Mouse (Mus musculus) megakaryocyte, embryonic 14.5 days (primary cell): ENCODE data around the gene Nploc4.

ENCODE experiments used
- FLI1 ChIP-seq: IDR thresholded peaks from 2 replicates; pipeline ENCODE4 v1.6.1; 2012; ENCODE audit warnings: low read length, inconsistent platforms, mixed read lengths
- GATA1 ChIP-seq: IDR thresholded peaks from 3 replicates; pipeline ENCODE4 v1.6.1; 2012; ENCODE audit warnings: mixed read lengths, low read length, inconsistent platforms, borderline replicate concordance

DNA sequence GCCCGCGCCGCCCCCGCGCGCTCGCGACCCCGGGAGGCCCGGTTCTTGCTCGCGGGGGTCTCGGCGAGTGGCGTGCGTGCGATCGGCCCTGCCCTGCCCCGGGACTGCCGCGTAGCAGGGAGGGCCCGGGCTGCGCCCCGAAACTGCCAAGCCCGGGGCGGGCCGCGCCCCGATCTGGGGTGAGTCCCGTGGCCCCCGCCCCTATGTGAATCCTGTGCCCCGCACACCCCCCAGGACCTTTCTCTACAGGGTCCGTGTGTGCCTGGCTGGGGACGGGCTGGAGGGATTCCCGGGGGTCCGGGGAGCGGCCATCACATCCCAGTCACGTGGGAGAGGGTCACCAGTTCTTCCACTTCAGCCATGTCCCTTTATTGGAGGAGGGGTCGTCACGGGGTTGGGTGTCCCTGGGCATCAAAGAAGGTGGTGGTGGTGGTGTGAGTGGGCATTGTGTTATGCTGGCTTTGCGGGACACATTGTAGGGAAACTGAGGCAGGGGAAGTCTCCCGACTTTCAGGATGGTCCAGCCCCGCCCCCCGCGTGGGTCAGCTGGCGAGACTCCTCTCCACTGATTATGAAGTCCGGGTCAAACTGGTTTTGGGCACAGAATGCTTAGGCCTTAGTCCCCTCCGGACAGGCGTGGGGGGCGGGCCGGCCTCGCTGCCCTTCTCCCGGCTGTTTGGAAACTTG lies 88.7 kb downstream of the Nploc4 start:
- TF ChIP-seq FLI1: no peak
- TF ChIP-seq GATA1: no peak
